Mouse (Mus musculus) heart, adult 9 months (tissue): ENCODE measurements around the gene Havcr1.
A peak's percentile ranks its signal among the peaks of the same experiment; 100 is the strongest.
"Not testable (repeated sequence)": the region's sequence is repeated elsewhere in the genome, so short reads cannot be mapped to it uniquely, and the experiment has no call there.

Source experiments
- DNase-seq, 2 experiments: peaks; one replicate each; pipeline ENCODE4 v3.0.0; 2022; ENCODE audit warnings: low spot score in 2 of 2

The Havcr1 gene

GRCm38 (mm10) chr11:46735076-46735475 is at the start of gene Havcr1:
Gene Havcr1, plus strand, starts transcription at chr11:46735080.
- not testable (repeated sequence) for DNase-seq

- DNase-seq, result no peak
Measured at GRCm38 (mm10) chr11:46690136-46690535, 44.7 kb upstream of the Havcr1 start.

GRCm38 (mm10) chr11:46695849-46696248 is 39.0 kb upstream of the Havcr1 start:
- DNase-seq, result not testable (repeated sequence)

- no peak for DNase-seq
Measured at GRCm38 (mm10) chr11:46697433-46698277, 37.2 kb upstream of the Havcr1 start.

- DNase-seq, result no peak
Measured at GRCm38 (mm10) chr11:46698278-46698655, 36.6 kb upstream of the Havcr1 start.

GRCm38 (mm10) chr11:46698830-46699229 is 36.0 kb upstream of the Havcr1 start:
- DNase-seq, result no peak

- no peak for DNase-seq
Measured at GRCm38 (mm10) chr11:46706664-46707356, 28.1 kb upstream of the Havcr1 start, which contains the start of gene Timd2. Gene Timd2, minus strand, starts transcription at chr11:46707061.

GRCm38 (mm10) chr11:46731541-46732070 is 3.3 kb upstream of the Havcr1 start:
- no peak for DNase-seq

GRCm38 (mm10) chr11:46733242-46733789 is 1.6 kb upstream of the Havcr1 start:
- no peak for DNase-seq

GRCm38 (mm10) chr11:46734617-46735016 is 263 bp upstream of the Havcr1 start:
- DNase-seq, result no peak

- no peak for DNase-seq
Measured at GRCm38 (mm10) chr11:46739501-46739900, 4.6 kb downstream of the Havcr1 start.

- DNase-seq, result no peak
Measured at GRCm38 (mm10) chr11:46740886-46741285, 6.0 kb downstream of the Havcr1 start.

- DNase-seq, result no peak
Measured at GRCm38 (mm10) chr11:46741716-46742115, 6.8 kb downstream of the Havcr1 start.

GRCm38 (mm10) chr11:46747996-46748395 is 13.1 kb downstream of the Havcr1 start:
- DNase-seq, result no peak

GRCm38 (mm10) chr11:46753662-46754061 is 18.8 kb downstream of the Havcr1 start:
- DNase-seq, result no peak

- no peak for DNase-seq
Measured at GRCm38 (mm10) chr11:46754669-46755068, 19.8 kb downstream of the Havcr1 start.

- not testable (repeated sequence) for DNase-seq
Measured at GRCm38 (mm10) chr11:46755714-46756113, 20.8 kb downstream of the Havcr1 start.

- DNase-seq, result no peak
Measured at GRCm38 (mm10) chr11:46776879-46777278, 42.0 kb downstream of the Havcr1 start.

GRCm38 (mm10) chr11:46779811-46780210 is 44.9 kb downstream of the Havcr1 start:
- no peak for DNase-seq

- DNase-seq, result peak; percentile 6 to 16
Measured at GRCm38 (mm10) chr11:46804440-46804839, 69.6 kb downstream of the Havcr1 start.

GRCm38 (mm10) chr11:46810511-46810910 is 75.6 kb downstream of the Havcr1 start, which contains the start of gene Timd4:
Gene Timd4, plus strand, starts transcription at chr11:46810800.
- DNase-seq, result peak; percentile 8 to 20

- no peak for DNase-seq
Measured at GRCm38 (mm10) chr11:46817692-46818091, 82.8 kb downstream of the Havcr1 start.
